Mouse (Mus musculus): ENCODE data around the gene Slc7a14.

DNA sequence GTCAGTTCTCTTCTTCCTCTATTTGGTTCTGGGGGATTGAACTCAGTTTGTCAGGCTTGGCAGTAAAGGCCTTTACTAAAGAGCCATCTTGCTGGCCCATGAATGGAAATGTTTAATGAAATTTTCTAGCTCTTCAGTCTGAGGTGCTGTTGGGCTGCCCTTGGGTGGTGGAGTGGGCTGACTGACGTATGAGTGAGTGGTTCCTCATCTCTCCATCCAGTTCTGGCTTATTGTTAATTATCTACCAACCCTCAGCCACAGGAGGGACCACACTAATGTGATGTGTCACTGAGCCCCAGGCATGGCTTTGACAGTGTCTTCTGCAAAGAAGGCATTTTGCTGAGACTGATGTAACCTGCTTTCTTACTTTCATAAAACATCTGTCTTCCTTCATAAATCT lies 66.7 kb downstream of the Slc7a14 start:
- no peak for TF ChIP-seq GATA1 (IDR thresholded peaks at IDR 0.05; ENCODE audit: low read length)
- TF ChIP-seq TAL1 (IDR thresholded peaks at IDR 0.05; ENCODE audit: low read length) = no peak

All from erythroblast, embryonic 14.5 days (primary cell).